Mouse (Mus musculus) mouse trophoblast stem cell (cell line): ENCODE results near the gene Tbl2.

Experiments used
- in situ Hi-C, 2 experiments: fragments of 300-500 bp; cut with MseI, MboI; formaldehyde crosslinking; loops; 2 replicates in 1 of 2; 3 replicates in 1 of 2; pipeline ENCODE4 v1.15.1; 2025

The Tbl2 gene

DNA sequence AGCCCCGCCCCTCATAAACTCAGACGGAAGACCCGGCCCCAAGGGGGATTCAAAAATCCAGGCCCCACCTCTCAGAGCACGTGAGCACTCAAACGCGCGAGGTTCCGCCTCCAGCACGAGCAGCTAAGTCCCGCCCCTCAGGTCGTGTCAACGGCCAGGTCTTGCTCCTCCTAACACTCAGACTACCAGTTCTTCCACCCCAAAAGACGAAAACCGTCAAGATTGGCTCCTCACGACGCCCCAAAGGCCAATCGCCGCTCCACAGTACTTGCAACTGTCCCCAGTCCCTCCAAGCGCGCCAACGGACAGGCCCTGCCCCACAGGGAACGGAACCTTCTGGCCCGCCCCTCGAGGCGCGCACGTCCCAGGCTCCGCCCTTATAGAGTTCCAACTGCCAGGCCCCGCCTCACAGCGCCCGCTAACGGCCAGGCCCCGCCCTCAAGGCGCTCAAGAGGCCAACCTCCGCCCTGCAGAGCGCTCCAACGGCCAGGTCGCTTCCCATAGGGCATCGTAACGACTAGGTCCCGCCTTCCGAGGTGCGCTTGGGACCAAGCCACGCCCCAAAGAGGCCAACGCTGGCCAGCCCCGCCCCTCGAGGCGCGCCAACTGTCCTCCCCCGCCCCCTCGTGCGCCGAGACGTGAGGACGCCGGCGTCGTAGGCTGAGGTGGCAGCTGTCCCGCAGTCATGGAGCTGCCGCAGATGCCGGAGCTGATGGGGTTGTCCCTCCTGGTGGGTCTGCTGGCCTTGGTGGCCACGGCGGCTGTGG, at the start of gene Tbl2:
Tbl2 (plus strand) TSS at position 605 of the 767 bp plus-strand sequence.
- in situ Hi-C loops, result no loop called here

GRCm38 (mm10) chr5:135100981-135101380, 48.5 kb upstream of the Tbl2 start:
- in situ Hi-C loops, result loop anchor here in 1 of 2 experiments (10.0 kb wide), 1 partner anchor 86 kb away; no protein-coding TSS in a partner anchor

GRCm38 (mm10) chr5:135103999-135104660, 45.3 kb upstream of the Tbl2 start:
- in situ Hi-C loops, result loop anchor here in 1 of 2 experiments (10.0 kb wide), 1 partner anchor 89 kb away; no protein-coding TSS in a partner anchor

GRCm38 (mm10) chr5:135106758-135107256, 42.6 kb upstream of the Tbl2 start:
- in situ Hi-C loops, result loop anchor here in 1 of 2 experiments (10.0 kb wide), 1 partner anchor 92 kb away; no protein-coding TSS in a partner anchor

DNA sequence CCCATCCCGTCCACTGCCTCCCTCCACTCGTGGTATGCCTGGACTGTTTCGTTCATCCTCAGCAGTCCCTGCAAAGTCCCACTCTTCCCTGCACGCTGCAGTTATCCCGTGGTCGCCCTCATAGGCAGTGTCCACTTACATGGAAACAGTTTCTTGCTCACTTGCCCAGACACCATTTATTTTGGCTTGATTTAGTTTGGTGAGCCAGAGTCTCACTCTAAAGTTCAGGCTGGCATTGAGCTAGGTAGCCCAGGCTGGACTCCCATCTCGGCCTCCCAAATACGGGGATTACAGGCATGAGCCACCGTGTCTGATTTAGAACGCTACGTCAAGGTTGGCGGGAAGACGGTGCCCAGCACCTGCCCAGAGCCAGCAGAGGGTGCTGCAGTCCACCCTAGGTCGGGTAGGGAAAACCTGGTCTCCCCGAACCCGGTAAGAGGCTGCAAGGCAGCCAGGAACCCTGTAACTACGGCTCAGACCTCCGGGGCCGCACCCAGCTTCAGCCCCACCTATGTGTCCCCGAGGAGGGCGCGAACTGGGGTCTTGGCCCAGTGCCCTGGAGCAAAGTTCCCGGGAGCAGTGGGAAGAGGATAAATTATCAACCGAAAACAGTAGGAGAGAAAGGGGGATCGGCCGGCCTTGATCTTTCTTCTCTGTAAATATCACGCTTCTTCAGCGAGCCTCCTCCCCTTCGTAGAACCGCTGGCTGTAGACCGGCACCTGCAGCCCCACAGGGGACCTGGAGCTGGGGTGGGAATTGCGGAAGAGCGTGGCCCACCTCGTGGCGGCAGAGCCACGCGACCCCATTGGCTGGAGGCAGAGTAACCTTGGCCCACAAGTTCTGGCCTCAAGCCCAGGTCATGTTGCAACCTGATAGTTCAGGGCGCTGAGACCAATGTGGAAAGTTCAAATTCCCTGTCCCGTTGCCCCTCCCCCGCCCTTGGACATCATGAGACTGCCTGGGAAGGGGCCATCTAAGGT, 41.6 kb upstream of the Tbl2 start:
- in situ Hi-C loops, result loop anchor here in 1 of 2 experiments (10.0 kb wide), 1 partner anchor 93 kb away; no protein-coding TSS in a partner anchor

- in situ Hi-C loops, result loop anchor here in 1 of 2 experiments (10.0 kb wide), 1 partner anchor 94 kb away; no protein-coding TSS in a partner anchor
Measured at GRCm38 (mm10) chr5:135109017-135109416, 40.4 kb upstream of the Tbl2 start.

DNA sequence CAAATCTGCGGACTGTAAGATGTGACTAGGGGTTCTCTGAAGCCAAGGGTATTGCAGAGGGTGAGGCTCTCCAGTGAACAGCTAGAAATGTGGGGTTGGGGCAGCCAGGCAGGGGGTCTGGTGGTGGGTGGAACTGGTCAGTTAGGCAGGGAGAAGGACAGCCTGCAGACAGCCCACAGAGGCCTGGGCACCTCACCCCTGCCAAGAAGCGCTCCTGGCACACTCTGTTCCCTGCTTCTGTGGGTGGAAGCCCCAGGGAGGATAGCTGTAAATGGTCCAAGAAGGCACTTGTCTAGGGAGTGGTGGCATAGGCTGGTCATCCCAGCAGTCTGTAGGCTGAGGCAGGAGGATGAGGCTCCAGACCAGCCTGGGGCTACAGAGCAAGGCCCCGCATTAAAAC, 40.0 kb upstream of the Tbl2 start:
- in situ Hi-C loops, result loop anchor here in 1 of 2 experiments (10.0 kb wide), 1 partner anchor 95 kb away; no protein-coding TSS in a partner anchor

- in situ Hi-C loops, result loop anchor here in 1 of 2 experiments (10.0 kb wide), 1 partner anchor 95 kb away; no protein-coding TSS in a partner anchor
Measured at GRCm38 (mm10) chr5:135109976-135110375, 39.5 kb upstream of the Tbl2 start.

DNA sequence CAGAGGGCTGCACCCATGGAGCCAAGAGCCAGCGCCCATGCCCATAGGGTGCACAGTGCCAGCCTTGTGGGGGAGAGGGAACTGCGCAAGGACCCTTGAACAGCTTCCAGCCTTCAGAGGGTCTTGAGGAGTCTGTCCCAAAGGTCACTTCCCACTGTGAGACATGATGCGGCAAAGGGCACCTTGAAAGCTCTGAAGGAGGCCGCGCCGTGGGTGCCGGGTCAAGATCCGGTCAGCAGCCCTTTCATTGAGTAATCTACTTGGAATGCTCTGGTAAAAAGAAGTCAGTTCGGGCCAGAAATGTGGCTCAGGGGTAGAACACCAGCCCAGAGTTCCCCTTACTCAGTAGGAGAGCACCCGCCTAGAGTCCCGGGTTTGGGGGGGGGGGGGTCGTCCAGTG, 35.7 kb upstream of the Tbl2 start:
- in situ Hi-C loops, result no loop called here

DNA sequence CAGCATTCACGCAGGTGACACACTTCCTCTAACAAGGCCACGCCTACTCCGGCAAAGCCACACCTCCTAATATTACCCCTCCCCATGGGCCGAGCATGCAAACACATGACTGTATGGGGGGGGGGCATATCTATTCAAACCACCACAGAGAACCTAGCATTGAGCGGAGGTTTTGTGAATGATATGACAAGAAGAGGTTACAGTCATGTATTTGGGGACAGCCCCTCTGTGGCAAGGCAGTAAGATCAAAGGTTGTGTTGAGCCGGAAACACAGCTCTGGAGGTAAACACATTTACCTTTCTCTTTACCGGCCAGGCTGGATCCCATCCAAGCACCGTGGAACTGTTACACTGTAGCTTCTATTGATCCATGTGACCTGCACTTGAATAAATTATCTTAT, 34.2 kb upstream of the Tbl2 start:
- in situ Hi-C loops, result no loop called here

DNA sequence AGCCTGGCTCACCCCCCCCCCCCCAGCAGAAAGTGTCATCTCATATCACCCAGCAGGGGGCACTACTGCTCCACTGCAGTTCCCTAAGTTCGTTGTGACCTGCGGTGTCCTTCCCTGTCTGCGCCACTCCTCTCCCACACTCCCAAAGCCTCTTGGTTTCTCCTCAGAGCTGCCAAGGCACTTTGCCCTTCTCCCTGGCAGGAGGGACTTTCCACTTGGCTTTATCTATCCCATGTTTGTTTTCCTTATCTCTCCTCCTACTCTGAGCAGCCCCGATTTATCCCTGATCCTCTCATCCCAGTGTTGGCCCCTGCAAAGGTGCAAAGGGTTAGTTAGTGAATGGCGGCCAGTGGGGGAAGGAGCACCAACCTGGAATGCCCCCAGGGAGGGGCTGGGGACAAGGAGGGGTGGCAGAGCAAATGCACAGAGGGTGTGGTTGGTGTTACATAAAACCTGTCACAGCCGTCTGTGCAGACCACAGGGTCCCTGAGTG, 30.8 kb upstream of the Tbl2 start:
- in situ Hi-C loops, result no loop called here

- in situ Hi-C loops, result no loop called here
Measured at GRCm38 (mm10) chr5:135120753-135121152, 28.7 kb upstream of the Tbl2 start.

GRCm38 (mm10) chr5:135126121-135126520, 23.3 kb upstream of the Tbl2 start:
- in situ Hi-C loops, result no loop called here

DNA sequence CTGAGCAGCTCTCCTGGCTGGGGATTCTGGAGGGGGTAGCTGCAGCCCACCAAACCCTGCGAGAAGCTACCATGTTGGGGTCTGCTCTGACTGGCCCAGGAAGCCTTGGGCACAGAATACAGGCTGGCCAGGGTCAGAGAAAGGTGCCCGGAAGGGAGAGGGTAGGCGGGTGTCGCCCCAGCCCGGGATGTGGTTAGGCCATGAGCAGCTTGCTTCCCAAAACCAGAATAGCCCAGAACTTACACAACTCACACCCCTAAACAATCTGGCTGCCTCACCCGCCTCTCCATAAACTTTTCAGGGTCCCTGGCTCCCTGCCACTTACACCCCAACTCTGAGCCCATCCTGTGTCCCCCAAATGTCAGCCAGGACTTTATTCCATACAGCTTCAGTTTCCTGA, 21.8 kb upstream of the Tbl2 start:
- in situ Hi-C loops, result no loop called here

DNA sequence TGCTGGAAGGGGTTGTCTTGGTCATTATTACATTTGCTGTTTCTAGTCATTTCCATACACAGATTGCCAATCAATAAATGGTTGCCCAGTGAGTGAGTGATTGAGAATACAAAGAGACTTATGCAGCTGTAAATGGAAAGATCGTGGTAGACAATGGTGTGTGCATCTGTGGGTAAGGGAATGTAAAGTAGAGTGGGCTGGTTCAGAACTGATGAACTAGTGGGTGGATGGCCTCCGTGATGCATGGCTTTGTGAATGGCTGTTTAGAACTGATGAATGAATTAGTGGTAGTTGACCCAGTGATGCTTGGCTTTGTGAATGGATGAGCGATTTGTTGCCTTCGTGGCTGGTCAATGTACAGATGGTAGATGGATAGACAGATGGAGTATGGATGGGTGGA, 19.7 kb upstream of the Tbl2 start:
- in situ Hi-C loops, result no loop called here

DNA sequence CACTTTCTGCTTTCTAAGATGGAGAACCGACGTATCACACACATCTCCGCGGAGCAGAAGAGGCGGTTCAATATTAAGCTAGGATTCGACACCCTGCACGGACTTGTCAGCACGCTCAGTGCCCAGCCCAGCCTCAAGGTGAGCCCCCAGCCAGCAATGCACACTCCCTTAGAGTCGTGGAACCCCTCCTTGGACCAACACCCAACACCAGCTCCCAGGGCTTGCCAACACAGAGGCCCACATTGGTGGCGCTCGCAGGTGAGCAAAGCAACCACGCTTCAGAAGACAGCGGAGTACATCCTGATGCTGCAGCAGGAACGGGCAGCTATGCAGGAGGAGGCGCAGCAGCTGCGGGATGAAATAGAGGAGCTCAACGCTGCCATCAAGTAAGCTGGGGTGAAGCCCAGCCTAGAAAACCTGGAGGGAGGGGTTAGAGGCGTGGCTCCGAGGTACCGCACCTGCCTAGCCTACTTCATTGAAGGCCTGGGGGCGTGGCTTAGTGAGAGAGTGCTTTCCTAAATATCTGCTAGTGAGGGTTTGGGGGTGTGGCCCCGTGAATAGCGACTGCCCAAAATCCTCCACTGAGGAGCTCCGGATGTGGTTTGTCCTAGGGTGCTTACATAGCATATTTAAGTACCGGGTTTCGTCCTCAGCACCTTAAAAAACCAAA, 15.6 kb upstream of the Tbl2 start:
- in situ Hi-C loops, result no loop called here

- in situ Hi-C loops, result no loop called here
Measured at GRCm38 (mm10) chr5:135134534-135134933, 14.9 kb upstream of the Tbl2 start.

DNA sequence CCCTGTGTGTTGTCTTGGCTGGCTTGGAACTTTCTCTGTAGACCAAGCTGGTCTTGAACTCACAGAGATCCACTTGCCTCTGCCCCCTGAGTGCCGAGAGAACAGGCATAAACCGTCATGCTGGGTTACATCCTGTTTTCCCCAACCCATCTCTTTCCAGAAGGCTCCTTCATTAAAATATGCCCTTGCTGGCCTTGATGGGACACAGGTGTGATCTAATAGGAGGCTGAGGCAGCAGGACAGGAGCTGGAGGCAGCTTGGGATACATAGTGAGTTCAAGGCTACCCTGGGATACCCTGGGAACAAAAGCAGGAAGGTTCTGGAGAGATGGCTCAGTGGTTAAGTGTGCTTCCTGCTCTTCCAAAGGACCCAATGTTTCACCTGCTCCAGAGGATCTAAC, 9.6 kb upstream of the Tbl2 start:
- in situ Hi-C loops, result no loop called here

- in situ Hi-C loops, result no loop called here
Measured at GRCm38 (mm10) chr5:135144469-135144868, 5.0 kb upstream of the Tbl2 start.

GRCm38 (mm10) chr5:135145532-135145931, 3.9 kb upstream of the Tbl2 start:
- in situ Hi-C loops, result no loop called here
